Comparison of ENCODE assay signal across 8 mouse cellular contexts in the genomic region with DNA sequence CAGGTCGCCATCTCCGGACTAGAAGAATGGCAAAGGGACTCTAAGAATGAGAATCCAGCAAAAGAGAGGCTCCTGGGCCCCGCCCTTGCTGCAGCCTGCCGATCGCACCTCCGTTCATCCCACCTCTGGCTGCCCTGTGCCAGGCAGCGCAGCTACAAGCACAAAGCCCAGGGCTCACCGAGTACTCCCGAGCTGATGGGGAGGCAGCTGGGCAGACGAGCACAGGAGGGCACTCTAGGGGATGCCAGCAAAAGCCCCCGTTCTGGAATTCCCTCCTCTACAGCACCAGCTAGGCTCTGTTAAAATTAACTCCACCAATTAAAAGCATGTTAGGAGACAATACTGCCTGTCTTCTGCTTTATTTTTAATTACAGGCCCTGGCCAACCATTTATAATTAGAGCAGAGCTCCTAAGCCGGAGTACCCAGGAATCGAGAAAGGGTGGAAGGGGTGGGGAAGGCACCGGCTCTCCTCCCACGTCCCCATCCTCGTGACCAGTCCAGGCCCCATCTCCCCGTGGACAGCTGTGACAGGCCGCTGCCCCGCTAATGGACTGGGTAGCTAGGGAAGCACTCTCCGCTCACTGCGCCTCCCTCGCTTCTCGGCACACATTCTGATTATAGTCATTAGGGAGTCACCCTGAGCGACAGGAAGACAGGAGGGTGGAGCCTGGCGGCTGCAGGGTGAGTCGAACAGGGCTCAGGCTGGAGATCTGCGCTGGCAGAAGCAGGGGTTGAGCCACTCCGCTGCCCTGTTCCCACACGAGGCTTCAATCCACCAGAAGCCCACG.
DNase-seq lines count a peak whose midpoint lies in the region; ATAC-seq and TF ChIP-seq lines count a peak whose summit lies in the region.

No protein-coding gene starts in this region.

- no peak overlapping the region for H3K9ac ChIP-seq in heart, embryonic 15.5 days
- H3K9ac ChIP-seq in kidney, postnatal 0 days (ENCODE audit: low read depth, low read length): 0 out of 2 replicates have a peak overlapping the region, but pooled peaks have one; percentile 23
- no peak overlapping the region for H3K9ac ChIP-seq in stomach, postnatal 0 days (ENCODE audit: low read length)

- H3K4me2 ChIP-seq in heart, embryonic 15.5 days: peak overlapping the region; percentile 63
- peak overlapping the region; percentile 43 for H3K4me2 ChIP-seq in kidney, postnatal 0 days (ENCODE audit: low read length)
- peak overlapping the region; percentile 37 for H3K4me2 ChIP-seq in stomach, postnatal 0 days (replicated peaks; ENCODE audit: low read depth)

- H3K4me3 ChIP-seq in layer of hippocampus, adult 2 months: peak overlapping the region; percentile 49
- peak overlapping the region; percentile 47 for H3K4me3 ChIP-seq in embryonic facial prominence, embryonic 10.5 days
- peak overlapping the region; percentile 37 for H3K4me3 ChIP-seq in heart, embryonic 15.5 days
- no peak overlapping the region for H3K4me3 ChIP-seq in kidney, postnatal 0 days (replicated peaks; ENCODE audit: low read depth, low read length)
- H3K4me3 ChIP-seq in stomach, postnatal 0 days (ENCODE audit: low read depth, low read length): no peak overlapping the region

- no peak for TF ChIP-seq EP300 in stomach, postnatal 0 days (optimal IDR thresholded peaks at IDR 0.05)

- no peaks in the 10 kb centered on the region for H3K9me3 ChIP-seq in embryonic facial prominence, embryonic 10.5 days
- no peaks in the 10 kb centered on the region for H3K9me3 ChIP-seq in heart, embryonic 15.5 days (replicated peaks)
- no peaks in the 10 kb centered on the region for H3K9me3 ChIP-seq in kidney, postnatal 0 days (replicated peaks; ENCODE audit: low read length)
- no peaks in the 10 kb centered on the region for H3K9me3 ChIP-seq in stomach, postnatal 0 days (ENCODE audit: control insufficient read depth, low read length)

- no peaks in the 10 kb centered on the region for H3K36me3 ChIP-seq in embryonic facial prominence, embryonic 10.5 days (replicated peaks)
- H3K36me3 ChIP-seq in heart, embryonic 15.5 days: no peaks in the 10 kb centered on the region
- H3K36me3 ChIP-seq in kidney, postnatal 0 days (ENCODE audit: insufficient read depth, low read length): no peaks in the 10 kb centered on the region
- no peaks in the 10 kb centered on the region for H3K36me3 ChIP-seq in stomach, postnatal 0 days (ENCODE audit: control insufficient read depth, insufficient read depth, low read length)

- H3K27ac ChIP-seq in layer of hippocampus, adult 2 months: peak overlapping the region; percentile 40; the same call in 1 of the 2 replicates
- peak overlapping the region; percentile 20; the same call in 1 of the 2 replicates for H3K27ac ChIP-seq in embryonic facial prominence, embryonic 10.5 days (replicated peaks)
- no peak overlapping the region for H3K27ac ChIP-seq in heart, embryonic 15.5 days
- no peak overlapping the region for H3K27ac ChIP-seq in kidney, postnatal 0 days
- H3K27ac ChIP-seq in stomach, postnatal 0 days (replicated peaks): no peak overlapping the region

- peak; percentile 63 for ATAC-seq in heart, embryonic 15.5 days (replicated peaks; ENCODE audit: insufficient number of reproducible peaks, insufficient read depth, low FRiP score, low read depth)
- peak; percentile 52; the same call in 1 of the 2 replicates for ATAC-seq in kidney, postnatal 0 days (replicated peaks; ENCODE audit: low FRiP score, low read depth)
- peak; percentile 40; the same call in 1 of the 2 replicates for ATAC-seq in stomach, postnatal 0 days (ENCODE audit: low FRiP score, low TSS enrichment)

- peaks cover 20% of the 10 kb centered on the region for H3K4me1 ChIP-seq in embryonic facial prominence, embryonic 10.5 days
- H3K4me1 ChIP-seq in heart, embryonic 15.5 days (replicated peaks): peaks cover 13% of the 10 kb centered on the region
- H3K4me1 ChIP-seq in kidney, postnatal 0 days (replicated peaks; ENCODE audit: insufficient read depth, low read length): peaks cover 4% of the 10 kb centered on the region; the same call in 1 of the 2 replicates
- H3K4me1 ChIP-seq in stomach, postnatal 0 days (replicated peaks; ENCODE audit: control insufficient read depth, insufficient read depth): no peaks in the 10 kb centered on the region

- TF ChIP-seq CTCF in layer of hippocampus, adult 2 months (conservative IDR thresholded peaks at IDR 0.05): no peak
- 0 out of 2 replicates have a peak, but pooled peaks have one; percentile 6 for TF ChIP-seq CTCF in kidney, postnatal 0 days (IDR thresholded peaks at IDR 0.05; ENCODE audit: low read depth)
- 0 out of 2 replicates have a peak, but pooled peaks have one; percentile 11 for TF ChIP-seq CTCF in stomach, postnatal 0 days (IDR thresholded peaks at IDR 0.05; ENCODE audit: low read depth)

- H3K27me3 ChIP-seq in embryonic facial prominence, embryonic 10.5 days (replicated peaks; ENCODE audit: low read depth, poor library complexity, severe bottlenecking): peaks cover 66% of the 10 kb centered on the region
- H3K27me3 ChIP-seq in heart, embryonic 15.5 days: peaks cover 42% of the 10 kb centered on the region
- peaks cover 12% of the 10 kb centered on the region; the same call in 1 of the 2 replicates for H3K27me3 ChIP-seq in kidney, postnatal 0 days (ENCODE audit: insufficient read depth, low read length)
- H3K27me3 ChIP-seq in stomach, postnatal 0 days (ENCODE audit: control insufficient read depth, insufficient read depth, low read length): no peaks in the 10 kb centered on the region; the same call in 1 of the 2 replicates

- peak; percentile 17 to 34 for DNase-seq in layer of hippocampus, adult 2 months (ENCODE audit: low spot score in 2 of 2)
- DNase-seq in layer of hippocampus, adult 9-10 months (ENCODE audit: low spot score): no peak
- DNase-seq in embryonic facial prominence, embryonic 10.5 days (ENCODE audit: low spot score): peak; percentile 60
- peak; percentile 73 for DNase-seq in kidney, postnatal 0 days (ENCODE audit: low spot score)
- DNase-seq in lung, postnatal 36 days: peak; percentile 38
- peak; percentile 31 for DNase-seq in stomach, postnatal 0 days (ENCODE audit: low spot score)
- DNase-seq in spleen, adult 18-20 months: no peak

- WGBS in embryonic facial prominence, embryonic 10.5 days: 1% methylated on average over 30 of the region's 30 CpGs
- WGBS in heart, embryonic 15.5 days: 2% methylated on average over 30 of the region's 30 CpGs
- 4% methylated on average over 30 of the region's 30 CpGs for WGBS in kidney, postnatal 0 days
- WGBS in stomach, postnatal 0 days: 4% methylated on average over 30 of the region's 30 CpGs

Comparison
In these comparisons a context has a peak if more than half of its experiments do, and no peak if none do; other contexts are left out.
1. DNase-seq: peak in layer of hippocampus, adult 2 months (2 of 2), embryonic facial prominence, embryonic 10.5 days (single experiment), kidney, postnatal 0 days (single experiment), lung, postnatal 36 days (single experiment) and stomach, postnatal 0 days (single experiment); none in layer of hippocampus, adult 9-10 months (single experiment) and spleen, adult 18-20 months (0 of 2).
2. H3K27ac ChIP-seq: peak in layer of hippocampus, adult 2 months (single experiment) and embryonic facial prominence, embryonic 10.5 days (single experiment); none in heart, embryonic 15.5 days (single experiment), kidney, postnatal 0 days (single experiment) and stomach, postnatal 0 days (single experiment).
3. H3K4me3 ChIP-seq: peak in layer of hippocampus, adult 2 months (single experiment), embryonic facial prominence, embryonic 10.5 days (single experiment) and heart, embryonic 15.5 days (single experiment); none in kidney, postnatal 0 days (single experiment) and stomach, postnatal 0 days (single experiment).
4. Peak in every context shown above with its lines, with median percentiles within 50 percentile points of each other: ATAC-seq and H3K4me2 ChIP-seq.